In genomic region chr14:17722824-17723445, GRCm38 (mm10) we compare ENCODE assay signal across 17 mouse cellular contexts.
DNase-seq lines count a peak whose midpoint lies in the region; ATAC-seq and TF ChIP-seq lines count a peak whose summit lies in the region.
"Had no signal": no experiment of that assay in that cellular context is flagged by ENCODE, and none has a peak within 500 bp of the region (broad histone marks: within the 10 kb centered on the region; RNA-seq: fewer than 3 reads in every experiment).

No protein-coding gene starts in this region.

- H3K9me3 ChIP-seq in embryonic facial prominence, embryonic 14.5 days (ENCODE audit: control insufficient read depth, low read length) = no peaks in the 10 kb centered on the region
- H3K9me3 ChIP-seq in embryonic facial prominence, embryonic 10.5 days = no peaks in the 10 kb centered on the region
- no peaks in the 10 kb centered on the region for H3K9me3 ChIP-seq in lung, embryonic 14.5 days (ENCODE audit: low read depth, low read length)
- H3K9me3 ChIP-seq: liver, embryonic 12.5 days had no signal

- H3K9ac ChIP-seq in embryonic facial prominence, embryonic 14.5 days (ENCODE audit: low read depth, low read length) = no peak overlapping the region
- H3K9ac ChIP-seq in lung, embryonic 14.5 days = no peak overlapping the region
- H3K9ac ChIP-seq: liver, embryonic 12.5 days had no signal

- TF ChIP-seq POLR2A in cortical plate, adult 2 months (IDR thresholded peaks at IDR 0.05; ENCODE audit: extremely low read depth, insufficient read depth, low read length) = no peak

- H3K27me3 ChIP-seq in embryonic facial prominence, embryonic 14.5 days (replicated peaks; ENCODE audit: control insufficient read depth, insufficient read depth, low read length) = no peaks in the 10 kb centered on the region
- H3K27me3 ChIP-seq in embryonic facial prominence, embryonic 10.5 days (replicated peaks; ENCODE audit: low read depth, poor library complexity, severe bottlenecking) = no peaks in the 10 kb centered on the region
- no peaks in the 10 kb centered on the region for H3K27me3 ChIP-seq in lung, embryonic 14.5 days (ENCODE audit: insufficient read depth, low read length)
- H3K27me3 ChIP-seq: liver, embryonic 12.5 days had no signal

- no peak for TF ChIP-seq CTCF in lung, embryonic 14.5 days (IDR thresholded peaks at IDR 0.05; ENCODE audit: low read depth)
- no peak for TF ChIP-seq CTCF in cortical plate, adult 2 months (IDR thresholded peaks at IDR 0.05; ENCODE audit: extremely low read depth, insufficient read depth, low read length)
- TF ChIP-seq CTCF in layer of hippocampus, adult 2 months (conservative IDR thresholded peaks at IDR 0.05) = no peak

- WGBS in embryonic facial prominence, embryonic 14.5 days = 7% methylated on average over 1 of the region's 1 CpGs
- WGBS in embryonic facial prominence, embryonic 10.5 days = 42% methylated on average over 1 of the region's 1 CpGs
- WGBS in lung, embryonic 14.5 days = 31% methylated on average over 1 of the region's 1 CpGs

- no peak overlapping the region for H3K4me2 ChIP-seq in embryonic facial prominence, embryonic 14.5 days (ENCODE audit: low read depth, low read length)
- H3K4me2 ChIP-seq in lung, embryonic 14.5 days = no peak overlapping the region
- H3K4me2 ChIP-seq: liver, embryonic 12.5 days had no signal

- H3K4me3 ChIP-seq in embryonic facial prominence, embryonic 14.5 days (ENCODE audit: low read depth, low read length) = no peak overlapping the region
- H3K4me3 ChIP-seq in embryonic facial prominence, embryonic 10.5 days = no peak overlapping the region
- H3K4me3 ChIP-seq in lung, embryonic 14.5 days (ENCODE audit: low read depth, low read length) = no peak overlapping the region
- no peak overlapping the region for H3K4me3 ChIP-seq in cortical plate, adult 2 months (ENCODE audit: insufficient read depth, low read length)
- no peak overlapping the region for H3K4me3 ChIP-seq in layer of hippocampus, adult 2 months
- H3K4me3 ChIP-seq: liver, embryonic 12.5 days; myocyte had no signal

- no peak for ATAC-seq in embryonic facial prominence, embryonic 14.5 days (ENCODE audit: low read depth)
- no peak for ATAC-seq in lung, embryonic 14.5 days (ENCODE audit: insufficient read depth)
- ATAC-seq: inflammation-experienced regulatory T-cells, adult 6 months; liver, embryonic 12.5 days had no signal

- DNase-seq in embryonic facial prominence, embryonic 14.5 days (ENCODE audit: low spot score) = peak; percentile 45
- DNase-seq in embryonic facial prominence, embryonic 10.5 days (ENCODE audit: low spot score) = no peak
- peak; percentile 21 for DNase-seq in lung, embryonic 14.5 days
- DNase-seq in lung, postnatal 10 days = no peak
- DNase-seq in layer of hippocampus, adult 2 months (ENCODE audit: low spot score in 2 of 2) = peak; percentile 61 to 85
- no peak for DNase-seq in spleen, adult 12 weeks (ENCODE audit: low spot score)
- DNase-seq in thymus, postnatal 10 days (ENCODE audit: low spot score in 2 of 2) = no peak
- DNase-seq: adrenal gland, postnatal 14 days; cerebellum, adult 11 months; embryo, embryonic 11 days; kidney, postnatal 14 days; lung, postnatal 36 days; thymus, adult 18-20 months had no signal

- H3K4me1 ChIP-seq in embryonic facial prominence, embryonic 14.5 days (ENCODE audit: control insufficient read depth, insufficient read depth, low read length) = no peaks in the 10 kb centered on the region
- H3K4me1 ChIP-seq in embryonic facial prominence, embryonic 10.5 days = no peaks in the 10 kb centered on the region
- no peaks in the 10 kb centered on the region for H3K4me1 ChIP-seq in lung, embryonic 14.5 days (ENCODE audit: insufficient read depth)
- peaks cover 6% of the 10 kb centered on the region for H3K4me1 ChIP-seq in cortical plate, adult 2 months (ENCODE audit: control insufficient read depth, insufficient read depth, low read length)
- H3K4me1 ChIP-seq: liver, embryonic 12.5 days had no signal

- H3K27ac ChIP-seq in embryonic facial prominence, embryonic 14.5 days (replicated peaks; ENCODE audit: low read depth, low read length) = no peak overlapping the region
- no peak overlapping the region for H3K27ac ChIP-seq in embryonic facial prominence, embryonic 10.5 days (replicated peaks)
- no peak overlapping the region for H3K27ac ChIP-seq in lung, embryonic 14.5 days (ENCODE audit: low read depth)
- peak overlapping the region; percentile 23; the same call in 1 of the 2 replicates for H3K27ac ChIP-seq in cortical plate, adult 2 months (ENCODE audit: insufficient read depth, low read length)
- H3K27ac ChIP-seq in layer of hippocampus, adult 2 months = peak overlapping the region; percentile 57; the same call in 1 of the 2 replicates
- H3K27ac ChIP-seq: liver, embryonic 12.5 days had no signal

- no peaks in the 10 kb centered on the region for H3K36me3 ChIP-seq in embryonic facial prominence, embryonic 14.5 days (ENCODE audit: control insufficient read depth, insufficient read depth, low read length)
- H3K36me3 ChIP-seq in embryonic facial prominence, embryonic 10.5 days (replicated peaks) = no peaks in the 10 kb centered on the region
- H3K36me3 ChIP-seq in lung, embryonic 14.5 days (ENCODE audit: insufficient read depth) = no peaks in the 10 kb centered on the region
- H3K36me3 ChIP-seq: liver, embryonic 12.5 days had no signal

Comparison
In these comparisons a context has a peak if more than half of its experiments do, and no peak if none do; other contexts are left out.
1. DNase-seq: peak in embryonic facial prominence, embryonic 14.5 days (single experiment), lung, embryonic 14.5 days (single experiment) and layer of hippocampus, adult 2 months (2 of 2); none in embryonic facial prominence, embryonic 10.5 days (single experiment), lung, postnatal 10 days (single experiment), spleen, adult 12 weeks (single experiment) and thymus, postnatal 10 days (0 of 2).
2. H3K27ac ChIP-seq: peak in cortical plate, adult 2 months (single experiment) and layer of hippocampus, adult 2 months (single experiment); none in embryonic facial prominence, embryonic 14.5 days (single experiment), embryonic facial prominence, embryonic 10.5 days (single experiment) and lung, embryonic 14.5 days (single experiment).